Mouse (Mus musculus): ENCODE data around the gene Rusc2.

DNA sequence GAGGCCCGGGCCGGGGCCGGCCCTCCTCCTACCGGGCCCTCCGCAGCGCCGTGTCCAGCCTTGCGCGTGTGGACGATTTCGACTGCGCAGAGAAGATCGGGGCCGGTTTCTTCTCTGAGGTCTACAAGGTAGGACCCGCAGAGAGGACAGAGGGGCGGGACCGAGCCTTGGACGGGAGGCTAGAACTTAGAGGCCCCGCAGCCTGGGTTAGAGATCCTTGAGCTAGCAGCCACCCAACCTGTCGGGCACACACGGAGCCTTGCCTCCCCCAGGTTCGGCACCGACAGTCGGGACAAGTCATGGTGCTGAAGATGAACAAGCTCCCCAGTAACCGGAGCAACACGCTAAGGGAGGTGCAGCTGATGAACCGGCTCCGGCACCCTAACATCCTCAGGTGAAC lies 61.7 kb downstream of the Rusc2 start:
- TF ChIP-seq CTCF (IDR thresholded peaks at IDR 0.05; ENCODE audit: low read depth) = no peak
- TF ChIP-seq EP300 (optimal IDR thresholded peaks at IDR 0.05) = no peak

Data from stomach, postnatal 0 days (tissue).